Mouse (Mus musculus) midbrain, embryonic 14.5 days (tissue): Measurements from ENCODE around the gene Smox. TPM values are rescaled to one million over a fixed set of nuclear protein-coding genes. Genes with fewer than 3 reads are reported as not detected.

Source experiments
- ATAC-seq: fragments of 200-750 bp; cut with Nextera tagmentation; 2 replicates; pipeline ENCODE4 v1.8.0; 2017; ENCODE audit warnings: moderate number of reproducible peaks, moderate library complexity; ENCODE audit not compliant: low FRiP score, low TSS enrichment
- DNase-seq: peaks from one replicate; pipeline ENCODE4 v3.0.0-alpha.2; 2015
- H3K27ac ChIP-seq: fragments of 300-500 bp; sonication (generic); replicated peaks from 2 replicates; pipeline ENCODE4 v1.5.1; 2014; ENCODE audit warnings: mild to moderate bottlenecking, low read depth, low read length, moderate library complexity
- H3K27me3 ChIP-seq: fragments of 300-500 bp; sonication (generic); 2 replicates; pipeline ENCODE4 v1.6.1; 2014; ENCODE audit warnings: low read length, control low read depth, mixed read lengths; ENCODE audit not compliant: control insufficient read depth, insufficient read depth
- H3K36me3 ChIP-seq: fragments of 300-500 bp; sonication (generic); 2 replicates; pipeline ENCODE4 v1.6.1; 2014; ENCODE audit warnings: low read length, control low read depth; ENCODE audit not compliant: control insufficient read depth, insufficient read depth
- H3K4me1 ChIP-seq: fragments of 300-500 bp; sonication (generic); 2 replicates; pipeline ENCODE4 v1.6.1; 2014; ENCODE audit warnings: mild to moderate bottlenecking, antibody characterized with exemption, low read length, control low read depth; ENCODE audit not compliant: control insufficient read depth, insufficient read depth
- H3K4me2 ChIP-seq: fragments of 300-500 bp; sonication (generic); 2 replicates; pipeline ENCODE4 v1.6.1; 2014; ENCODE audit warnings: mild to moderate bottlenecking, low read length, moderate library complexity
- H3K4me3 ChIP-seq: fragments of 300-500 bp; sonication (generic); replicated peaks from 2 replicates; pipeline ENCODE4 v1.5.1; 2014; ENCODE audit warnings: low read depth, low read length
- H3K9ac ChIP-seq: fragments of 300-500 bp; sonication (generic); replicated peaks from 2 replicates; pipeline ENCODE4 v1.6.1; 2014; ENCODE audit warnings: mild to moderate bottlenecking, low read length, moderate library complexity
- H3K9me3 ChIP-seq: fragments of 300-500 bp; sonication (generic); 2 replicates; pipeline ENCODE4 v1.6.1; 2016; ENCODE audit warnings: low read length, control low read depth, mixed read lengths; ENCODE audit not compliant: control insufficient read depth
- WGBS: fragments of 180-500 bp; shearing (Covaris S2); extraction: QIAGEN DNeasy Blood & Tissue Kit; methylation state at CpG from one replicate; pipeline ENCODE4 v1.1.7; 2014; 5-methylcytosine and 5-hydroxymethylcytosine counted together
- polyA plus RNA-seq: library from polyadenylated mRNA; unstranded; fragments of >200 nt; fragmentation: Nextera tagmentation; extraction: Ambion mirVana; gene quantifications from 2 replicates; pipeline ENCODE4 v1.2.1, GENCODE M21; 2014

Gene Smox
- polyA plus RNA-seq, 1 experiment from 2014 or later, result 31.4 TPM

GRCm38 (mm10) chr2:131488261-131488660, 3.0 kb upstream of the Smox start:
- 83% methylated on average over 4 of the region's 4 CpGs for WGBS
- H3K9ac ChIP-seq, result no peak overlapping the region

GRCm38 (mm10) chr2:131488870-131489269, 2.4 kb upstream of the Smox start:
- H3K9me3 ChIP-seq, result no peaks in the 10 kb centered on the region
- no peak overlapping the region for H3K4me3 ChIP-seq
- H3K4me1 ChIP-seq, result peaks cover 14% of the 10 kb centered on the region
- H3K27ac ChIP-seq, result no peak overlapping the region
- ATAC-seq, result no peak
- no peak overlapping the region for H3K4me2 ChIP-seq
- H3K9ac ChIP-seq, result no peak overlapping the region
- WGBS, result 86% methylated on average over 2 of the region's 2 CpGs
- no peaks in the 10 kb centered on the region for H3K27me3 ChIP-seq
- DNase-seq, result no peak
- H3K36me3 ChIP-seq, result no peaks in the 10 kb centered on the region

More at GRCm38 (mm10) chr2:131488261-131488660, 3.0 kb upstream of the Smox start:
- H3K4me2 ChIP-seq, result no peak overlapping the region
- H3K4me3 ChIP-seq, result no peak overlapping the region
- no peak overlapping the region for H3K27ac ChIP-seq
- no peak for DNase-seq
- H3K27me3 ChIP-seq, result no peaks in the 10 kb centered on the region
- no peaks in the 10 kb centered on the region for H3K9me3 ChIP-seq
- H3K36me3 ChIP-seq, result no peaks in the 10 kb centered on the region
- no peak for ATAC-seq
- H3K4me1 ChIP-seq, result peaks cover 8% of the 10 kb centered on the region

- no peak for ATAC-seq
- 74% methylated on average over 4 of the region's 4 CpGs for WGBS
Observed at GRCm38 (mm10) chr2:131489591-131489990, 1.7 kb upstream of the Smox start.

GRCm38 (mm10) chr2:131491707-131492595, 655 bp downstream of the Smox start:
- Histone ChIP-seq H3K4me3 (peak overlapping the region; percentile 92), H3K4me1 (peaks cover 21% of the 10 kb centered on the region), H3K9ac (peak overlapping the region; percentile 96), H3K27ac (peak overlapping the region; percentile 81), H3K4me2 (peak overlapping the region; percentile 94), H3K36me3 (no peaks in the 10 kb centered on the region), H3K9me3 (no peaks in the 10 kb centered on the region), H3K27me3 (no peaks in the 10 kb centered on the region)
- peak; percentile 94 for ATAC-seq
- peak; percentile 90 for DNase-seq
- WGBS, result under 1% methylated on average over 94 of the region's 102 CpGs

More at GRCm38 (mm10) chr2:131489591-131489990, 1.7 kb upstream of the Smox start:
- no peaks in the 10 kb centered on the region for H3K9me3 ChIP-seq
- no peak overlapping the region for H3K27ac ChIP-seq
- no peaks in the 10 kb centered on the region for H3K27me3 ChIP-seq
- H3K4me1 ChIP-seq, result peaks cover 21% of the 10 kb centered on the region
- no peak overlapping the region for H3K9ac ChIP-seq
- no peak overlapping the region for H3K4me2 ChIP-seq
- DNase-seq, result no peak
- no peaks in the 10 kb centered on the region for H3K36me3 ChIP-seq
- H3K4me3 ChIP-seq, result no peak overlapping the region

GRCm38 (mm10) chr2:131492596-131493139, 1.4 kb downstream of the Smox start:
- peaks cover 21% of the 10 kb centered on the region for H3K4me1 ChIP-seq
- no peak for ATAC-seq
- H3K36me3 ChIP-seq, result no peaks in the 10 kb centered on the region
- WGBS, result 8% methylated on average over 10 of the region's 10 CpGs
- peak overlapping the region; percentile 96 for H3K9ac ChIP-seq
- no peaks in the 10 kb centered on the region for H3K27me3 ChIP-seq
- H3K27ac ChIP-seq, result peak overlapping the region; percentile 81
- H3K9me3 ChIP-seq, result no peaks in the 10 kb centered on the region
- H3K4me2 ChIP-seq, result peak overlapping the region; percentile 94
- H3K4me3 ChIP-seq, result peak overlapping the region; percentile 92
- DNase-seq, result peak; percentile 35

GRCm38 (mm10) chr2:131493446-131493845, 2.1 kb downstream of the Smox start:
- WGBS, result 45% methylated on average over 5 of the region's 5 CpGs
- H3K4me2 ChIP-seq, result peak overlapping the region; percentile 94
- no peak for DNase-seq
- no peaks in the 10 kb centered on the region for H3K9me3 ChIP-seq
- no peak overlapping the region; the same call in 1 of the 2 replicates for H3K9ac ChIP-seq
- H3K27me3 ChIP-seq, result no peaks in the 10 kb centered on the region
- H3K4me1 ChIP-seq, result peaks cover 21% of the 10 kb centered on the region
- no peaks in the 10 kb centered on the region for H3K36me3 ChIP-seq
- H3K4me3 ChIP-seq, result peak overlapping the region; percentile 92
- no peak overlapping the region for H3K27ac ChIP-seq
- ATAC-seq, result no peak

GRCm38 (mm10) chr2:131495256-131495655, 4.0 kb downstream of the Smox start:
- Histone ChIP-seq H3K4me3 (no peak overlapping the region), H3K9ac (no peak overlapping the region), H3K4me1 (peaks cover 21% of the 10 kb centered on the region), H3K4me2 (no peak overlapping the region), H3K36me3 (no peaks in the 10 kb centered on the region), H3K9me3 (no peaks in the 10 kb centered on the region), H3K27ac (no peak overlapping the region), H3K27me3 (no peaks in the 10 kb centered on the region)
- ATAC-seq (no peak), DNase-seq (no peak)
- WGBS, result 77% methylated on average over 3 of the region's 3 CpGs

GRCm38 (mm10) chr2:131496125-131496820, 5.0 kb downstream of the Smox start:
- WGBS, result 91% methylated on average over 5 of the region's 5 CpGs
- Histone ChIP-seq H3K9ac (no peak overlapping the region), H3K36me3 (no peaks in the 10 kb centered on the region), H3K27ac (no peak overlapping the region), H3K4me3 (no peak overlapping the region), H3K9me3 (no peaks in the 10 kb centered on the region), H3K4me2 (no peak overlapping the region), H3K4me1 (peaks cover 24% of the 10 kb centered on the region), H3K27me3 (no peaks in the 10 kb centered on the region)
- ATAC-seq (no peak), DNase-seq (no peak)
